In genomic region chr14:58253369-58253968, GRCm38 (mm10) we compare ENCODE assay signal across 7 mouse cellular contexts.
A peak's percentile ranks its signal among the peaks of the same experiment; 100 is the strongest.
DNase-seq lines count a peak whose midpoint lies in the region; ATAC-seq and TF ChIP-seq lines count a peak whose summit lies in the region.

No protein-coding gene starts in this region.

- no peaks in the 10 kb centered on the region for H3K4me1 ChIP-seq in liver, embryonic 14.5 days (replicated peaks; ENCODE audit: control insufficient read depth in 2 of 2, insufficient read depth in 2 of 2, low read length in 1 of 2)

- ATAC-seq in liver, embryonic 14.5 days (ENCODE audit: insufficient read depth) = no peak

- DNase-seq in urinary bladder, postnatal 14 days (ENCODE audit: low spot score) = peak; percentile 53
- DNase-seq in urinary bladder, adult 18-20 months (ENCODE audit: low spot score in 2 of 2) = no peak
- peak; percentile 19 for DNase-seq in cerebellum, postnatal 36 days
- DNase-seq in heart, postnatal 25 days (ENCODE audit: low spot score) = peak; percentile 3
- peak in 2 of 3 experiments; percentile 9 to 22 for DNase-seq in liver, embryonic 14.5 days (ENCODE audit: low read depth in 3 of 3, low spot score in 3 of 3)
- DNase-seq in c-Kit-positive CD71-positive TER-119-positive erythroid progenitor cells, embryonic 14.5 days (ENCODE audit: low spot score) = no peak
- no peak for DNase-seq in urinary bladder, adult 2 months (ENCODE audit: low spot score)

- 59% methylated on average over 3 of the region's 3 CpGs for WGBS in liver, embryonic 14.5 days (ENCODE audit: insufficient replicate concordance)

- H3K27ac ChIP-seq in liver, embryonic 14.5 days = no peak overlapping the region

- intact Hi-C loops in heart, postnatal 25 days (cut with DNase I) = no loop called here

- H3K4me3 ChIP-seq in liver, embryonic 14.5 days (ENCODE audit: insufficient read depth in 1 of 2, low read depth in 2 of 2, low read length in 2 of 2) = no peak overlapping the region

- no peaks in the 10 kb centered on the region for H3K27me3 ChIP-seq in liver, embryonic 14.5 days (ENCODE audit: control insufficient read depth, insufficient read depth, low read length)

- no peak for TF ChIP-seq EP300 in liver, embryonic 14.5 days (IDR thresholded peaks at IDR 0.05; ENCODE audit: low read depth)

- no peak for TF ChIP-seq CTCF in liver, embryonic 14.5 days (IDR thresholded peaks at IDR 0.05; ENCODE audit: low read depth)

- no peaks in the 10 kb centered on the region for H3K9me3 ChIP-seq in liver, embryonic 14.5 days (ENCODE audit: control insufficient read depth, low read length)

- no peaks in the 10 kb centered on the region for H3K36me3 ChIP-seq in liver, embryonic 14.5 days (replicated peaks; ENCODE audit: control insufficient read depth, insufficient read depth, low read depth)

- no peak overlapping the region for H3K9ac ChIP-seq in liver, embryonic 14.5 days (replicated peaks)

- no peak overlapping the region for H3K4me2 ChIP-seq in liver, embryonic 14.5 days (ENCODE audit: low read depth)

Comparison
In these comparisons a context has a peak if more than half of its experiments do, and no peak if none do; other contexts are left out.
1. DNase-seq: peak in urinary bladder, postnatal 14 days (single experiment), cerebellum, postnatal 36 days (2 of 2), heart, postnatal 25 days (single experiment) and liver, embryonic 14.5 days (2 of 3); none in urinary bladder, adult 18-20 months (0 of 2), c-Kit-positive CD71-positive TER-119-positive erythroid progenitor cells, embryonic 14.5 days (single experiment) and urinary bladder, adult 2 months (single experiment).